Mouse (Mus musculus): Measurements from ENCODE around the gene 4921536K21Rik. TPM values are rescaled to one million over a fixed set of nuclear protein-coding genes. Genes with fewer than 3 reads are reported as not detected.

The 4921536K21Rik gene
- polyA plus RNA-seq, 1 experiment from 2014 or later: 0.72 TPM

DNA sequence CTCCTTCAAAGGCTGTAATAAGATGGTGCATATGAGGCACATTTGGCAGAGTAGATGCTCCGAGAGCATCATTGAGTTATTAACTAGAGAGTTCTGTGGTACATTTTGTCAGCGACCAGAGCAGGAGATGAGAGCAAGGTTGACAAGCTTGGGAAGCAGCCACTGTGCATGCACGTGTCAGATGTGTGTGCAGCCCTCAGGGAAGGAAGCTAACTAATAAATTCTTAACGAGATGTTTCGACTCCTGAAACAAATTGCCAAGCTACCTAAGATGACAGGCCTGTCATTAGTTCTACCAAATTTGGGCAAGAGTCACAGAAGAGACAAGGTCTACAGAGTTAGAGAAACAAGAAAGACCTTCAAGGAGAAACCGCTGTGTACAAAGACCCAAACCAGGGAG is 30.6 kb downstream of the 4921536K21Rik start:
- ATAC-seq (ENCODE audit: low FRiP score): peak; percentile 12; the same call in 1 of the 2 replicates
- Histone ChIP-seq H3K4me3 (peak overlapping the region; percentile 44), H3K9me3 (replicated peaks) (no peaks in the 10 kb centered on the region), H3K36me3 (no peaks in the 10 kb centered on the region), H3K9ac (peak overlapping the region; percentile 57; the same call in 1 of the 2 replicates), H3K4me1 (peaks cover 6% of the 10 kb centered on the region), H3K4me2 (replicated peaks) (peak overlapping the region; percentile 73), H3K27ac (no peak overlapping the region), H3K27me3 (peaks cover 20% of the 10 kb centered on the region)
- 41% methylated on average over 6 of the region's 6 CpGs for WGBS

DNA sequence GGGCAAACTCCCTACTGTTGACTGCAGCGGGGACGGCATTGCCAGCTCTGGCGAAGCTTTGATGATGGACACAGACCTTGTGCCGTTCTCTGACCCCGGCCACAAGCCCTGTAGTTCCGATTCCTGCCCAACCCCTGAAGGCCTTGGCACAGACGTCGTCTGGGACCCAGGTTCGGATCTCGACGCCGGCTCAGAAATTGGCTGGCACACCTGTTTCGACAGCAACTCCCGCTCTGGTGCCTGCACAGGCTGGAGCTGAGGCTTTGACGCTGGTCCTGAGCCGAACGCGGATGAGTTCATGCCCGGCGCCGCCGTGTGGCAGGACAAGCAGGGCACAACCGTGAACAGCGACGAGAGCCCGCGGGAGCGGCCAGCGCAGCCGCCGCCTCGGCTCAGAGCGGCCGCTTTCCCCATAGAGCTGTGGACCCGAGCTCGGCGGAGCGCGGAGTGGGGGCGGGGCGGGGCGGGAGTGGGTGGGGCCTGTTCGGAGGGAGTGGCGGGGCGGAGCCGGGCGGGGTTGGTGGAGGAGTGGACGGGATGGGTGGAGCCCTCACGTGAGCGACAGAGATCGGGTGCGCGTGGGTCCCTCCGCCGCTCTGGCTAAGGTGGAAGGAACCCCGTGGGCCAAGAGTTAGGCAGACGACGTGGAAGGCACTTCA is 31.3 kb downstream of the 4921536K21Rik start, which contains the start of gene Osbp2:
Gene Osbp2 (minus strand): TSS at position 450 of the 659 bp plus-strand sequence.
- peaks cover 20% of the 10 kb centered on the region for H3K27me3 ChIP-seq
- H3K9ac ChIP-seq: peak within 1 kb of the TSS; percentile 57
- 6% methylated on average over 51 of the region's 58 CpGs for WGBS
- H3K27ac ChIP-seq: no peak within 1 kb of the TSS
- peaks cover 6% of the 10 kb centered on the region for H3K4me1 ChIP-seq
- H3K9me3 ChIP-seq (replicated peaks): no peaks in the 10 kb centered on the region
- no peaks in the 10 kb centered on the region for H3K36me3 ChIP-seq
- peak within 1 kb of the TSS; percentile 44 for H3K4me3 ChIP-seq
- ATAC-seq (ENCODE audit: low FRiP score): peak; percentile 92
- H3K4me2 ChIP-seq (replicated peaks): peak within 1 kb of the TSS; percentile 73

GRCm38 (mm10) chr11:3862661-3863453 is 32.0 kb downstream of the 4921536K21Rik start:
- Histone ChIP-seq H3K4me2 (replicated peaks) (peak overlapping the region; percentile 73), H3K9me3 (replicated peaks) (no peaks in the 10 kb centered on the region), H3K4me1 (peaks cover 6% of the 10 kb centered on the region), H3K36me3 (no peaks in the 10 kb centered on the region), H3K27ac (no peak overlapping the region), H3K27me3 (peaks cover 23% of the 10 kb centered on the region), H3K4me3 (peak overlapping the region; percentile 44), H3K9ac (no peak overlapping the region)
- peak; percentile 4; the same call in 1 of the 2 replicates for ATAC-seq (ENCODE audit: low FRiP score)
- 73% methylated on average over 19 of the region's 19 CpGs for WGBS

- 83% methylated on average over 4 of the region's 4 CpGs for WGBS
- H3K4me3 ChIP-seq: no peak overlapping the region
- no peaks in the 10 kb centered on the region for H3K9me3 ChIP-seq (replicated peaks)
- no peaks in the 10 kb centered on the region for H3K36me3 ChIP-seq
- no peak overlapping the region for H3K4me2 ChIP-seq (replicated peaks)
- peaks cover 6% of the 10 kb centered on the region for H3K4me1 ChIP-seq
- peaks cover 22% of the 10 kb centered on the region for H3K27me3 ChIP-seq
- H3K27ac ChIP-seq: no peak overlapping the region
- no peak overlapping the region for H3K9ac ChIP-seq
- no peak for ATAC-seq (ENCODE audit: low FRiP score)
Measured at GRCm38 (mm10) chr11:3860361-3860760, 34.5 kb downstream of the 4921536K21Rik start.

DNA sequence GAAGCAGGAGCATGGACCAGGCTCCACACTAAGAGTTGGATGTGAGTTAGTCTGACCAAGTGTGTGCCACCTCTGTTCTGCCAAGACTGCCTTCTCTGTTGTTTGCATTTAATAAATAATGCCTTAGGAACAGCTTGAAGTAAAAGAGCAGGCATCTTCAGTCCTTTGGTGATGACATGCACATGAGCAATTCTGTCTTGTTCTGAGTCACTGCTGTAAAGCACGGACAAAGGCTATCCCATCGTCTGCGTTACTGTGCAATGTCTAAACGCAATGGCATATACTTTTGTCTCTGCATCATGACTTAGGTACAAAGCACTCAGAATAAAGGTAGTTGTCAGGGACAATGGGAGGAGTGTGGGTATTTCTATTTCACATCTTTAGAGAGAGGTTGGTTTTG is 35.1 kb downstream of the 4921536K21Rik start:
- Histone ChIP-seq H3K27ac (no peak overlapping the region), H3K36me3 (no peaks in the 10 kb centered on the region), H3K27me3 (peaks cover 21% of the 10 kb centered on the region), H3K4me3 (no peak overlapping the region), H3K4me1 (peaks cover 6% of the 10 kb centered on the region), H3K4me2 (replicated peaks) (no peak overlapping the region), H3K9me3 (replicated peaks) (no peaks in the 10 kb centered on the region), H3K9ac (no peak overlapping the region)
- 92% methylated on average over 4 of the region's 4 CpGs for WGBS
- no peak for ATAC-seq (ENCODE audit: low FRiP score)

GRCm38 (mm10) chr11:3857902-3858301 is 37.0 kb downstream of the 4921536K21Rik start:
- H3K4me1 ChIP-seq: no peaks in the 10 kb centered on the region
- no peaks in the 10 kb centered on the region for H3K36me3 ChIP-seq
- WGBS: 79% methylated on average over 5 of the region's 5 CpGs
- H3K27me3 ChIP-seq: peaks cover 14% of the 10 kb centered on the region
- ATAC-seq (ENCODE audit: low FRiP score): no peak
- H3K4me3 ChIP-seq: no peak overlapping the region
- no peak overlapping the region for H3K4me2 ChIP-seq (replicated peaks)
- no peak overlapping the region for H3K27ac ChIP-seq
- H3K9ac ChIP-seq: no peak overlapping the region
- no peaks in the 10 kb centered on the region for H3K9me3 ChIP-seq (replicated peaks)

DNA sequence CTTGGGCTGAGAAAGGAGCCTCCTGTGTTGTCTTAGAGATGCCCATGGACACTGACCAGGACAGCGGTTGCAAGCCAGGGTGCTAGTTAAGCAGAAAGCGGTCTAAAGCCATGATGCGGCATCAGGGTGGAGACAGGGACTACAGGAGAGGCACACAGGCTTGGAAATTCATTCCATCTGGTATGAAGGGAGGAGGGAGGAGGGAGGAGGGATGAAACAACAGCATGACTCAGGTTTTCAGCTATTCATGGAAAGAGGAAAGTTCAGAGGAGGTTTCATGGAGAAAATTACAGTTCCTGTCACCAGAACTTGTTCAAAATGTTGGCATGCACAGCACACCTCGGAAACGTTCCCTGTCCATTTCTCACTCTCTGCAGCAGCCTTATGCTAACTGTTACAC is 39.1 kb downstream of the 4921536K21Rik start:
- no peaks in the 10 kb centered on the region for H3K9me3 ChIP-seq (replicated peaks)
- no peak overlapping the region for H3K9ac ChIP-seq
- no peaks in the 10 kb centered on the region for H3K36me3 ChIP-seq
- WGBS: 87% methylated on average over 5 of the region's 5 CpGs
- H3K4me3 ChIP-seq: no peak overlapping the region
- H3K27ac ChIP-seq: no peak overlapping the region
- no peak for ATAC-seq (ENCODE audit: low FRiP score)
- H3K4me2 ChIP-seq (replicated peaks): no peak overlapping the region
- no peaks in the 10 kb centered on the region for H3K4me1 ChIP-seq
- H3K27me3 ChIP-seq: 0 out of 2 replicates have a peak, but pooled peaks cover 3% of the 10 kb centered on the region

GRCm38 (mm10) chr11:3854156-3854555 is 40.7 kb downstream of the 4921536K21Rik start:
- Histone ChIP-seq H3K9me3 (replicated peaks) (no peaks in the 10 kb centered on the region), H3K36me3 (no peaks in the 10 kb centered on the region), H3K4me3 (no peak overlapping the region), H3K9ac (no peak overlapping the region), H3K27me3 (0 out of 2 replicates have a peak, but pooled peaks cover 3% of the 10 kb centered on the region), H3K27ac (no peak overlapping the region), H3K4me1 (no peaks in the 10 kb centered on the region), H3K4me2 (replicated peaks) (no peak overlapping the region)
- 85% methylated on average over 3 of the region's 3 CpGs for whole genome bisulfite sequencing
- no peak for ATAC-seq (ENCODE audit: low FRiP score)

DNA sequence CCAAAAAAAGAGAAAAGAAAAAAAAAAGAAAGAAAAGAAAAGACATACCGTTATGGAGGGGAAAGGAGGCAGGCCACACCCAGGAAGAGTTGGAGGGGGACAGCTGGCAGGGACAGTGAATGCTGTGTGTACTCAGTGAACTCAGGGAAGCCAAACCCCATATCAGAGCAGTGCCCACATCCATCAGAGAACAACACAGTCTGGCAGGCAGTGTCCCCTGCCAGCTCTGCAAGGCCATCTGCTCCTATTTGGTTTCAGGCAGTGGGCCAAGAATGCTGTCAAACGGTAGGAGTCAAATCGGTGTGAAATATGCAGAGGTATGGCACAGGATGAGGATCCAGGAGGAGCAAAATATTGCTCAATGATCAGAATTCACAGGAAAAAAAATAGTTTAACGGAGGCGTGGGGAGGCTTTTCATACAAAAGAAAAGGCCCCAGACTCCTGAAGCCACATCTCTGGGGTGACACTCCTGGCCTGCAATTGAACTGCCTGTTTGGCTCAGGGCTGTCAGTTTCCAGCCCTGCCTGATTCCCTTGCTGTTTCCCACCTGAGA is 41.3 kb downstream of the 4921536K21Rik start:
- Histone ChIP-seq H3K36me3 (no peaks in the 10 kb centered on the region), H3K9ac (no peak overlapping the region), H3K27me3 (0 out of 2 replicates have a peak, but pooled peaks cover 3% of the 10 kb centered on the region), H3K4me3 (no peak overlapping the region), H3K4me1 (no peaks in the 10 kb centered on the region), H3K4me2 (replicated peaks) (no peak overlapping the region), H3K9me3 (replicated peaks) (no peaks in the 10 kb centered on the region), H3K27ac (no peak overlapping the region)
- peak; percentile 67; the same call in 1 of the 2 replicates for ATAC-seq (ENCODE audit: low FRiP score)
- 49% methylated on average over 5 of the region's 5 CpGs for WGBS

GRCm38 (mm10) chr11:3853031-3853430 is 41.9 kb downstream of the 4921536K21Rik start:
- Histone ChIP-seq H3K36me3 (no peaks in the 10 kb centered on the region), H3K4me1 (no peaks in the 10 kb centered on the region), H3K27ac (no peak overlapping the region), H3K27me3 (0 out of 2 replicates have a peak, but pooled peaks cover 2% of the 10 kb centered on the region), H3K4me2 (replicated peaks) (no peak overlapping the region), H3K9ac (no peak overlapping the region), H3K9me3 (replicated peaks) (no peaks in the 10 kb centered on the region), H3K4me3 (no peak overlapping the region)
- ATAC-seq (ENCODE audit: low FRiP score): no peak
- 93% methylated on average over 10 of the region's 10 CpGs for WGBS

DNA sequence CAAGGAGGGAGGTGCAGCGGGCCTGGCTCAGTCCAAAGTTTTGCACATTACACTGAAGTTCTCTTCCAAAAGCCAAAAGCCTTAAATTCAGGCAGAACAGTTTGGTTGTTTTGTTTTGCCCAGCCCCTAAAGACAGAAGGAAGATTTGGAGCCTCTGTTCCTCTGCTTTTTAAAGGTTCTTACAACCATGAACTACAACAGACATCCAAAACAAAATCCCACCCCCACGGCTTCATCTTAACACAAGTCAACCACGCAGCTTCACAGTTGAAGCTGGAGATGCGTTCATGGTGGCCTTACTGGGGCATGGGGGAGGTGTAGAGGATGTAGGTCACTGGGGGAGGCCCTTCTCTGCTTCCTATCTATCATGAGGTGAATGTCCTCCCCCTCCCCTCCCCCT is 43.0 kb downstream of the 4921536K21Rik start:
- no peak overlapping the region for H3K9ac ChIP-seq
- no peak for ATAC-seq (ENCODE audit: low FRiP score)
- 73% methylated on average over 4 of the region's 4 CpGs for WGBS
- no peaks in the 10 kb centered on the region for H3K36me3 ChIP-seq
- H3K4me3 ChIP-seq: no peak overlapping the region
- H3K27me3 ChIP-seq: no peaks in the 10 kb centered on the region
- H3K4me2 ChIP-seq (replicated peaks): no peak overlapping the region
- H3K27ac ChIP-seq: no peak overlapping the region
- H3K9me3 ChIP-seq (replicated peaks): no peaks in the 10 kb centered on the region
- H3K4me1 ChIP-seq: no peaks in the 10 kb centered on the region

GRCm38 (mm10) chr11:3850746-3851277 is 44.1 kb downstream of the 4921536K21Rik start:
- Histone ChIP-seq H3K9ac (no peak overlapping the region), H3K4me3 (no peak overlapping the region), H3K9me3 (replicated peaks) (no peaks in the 10 kb centered on the region), H3K27me3 (no peaks in the 10 kb centered on the region), H3K4me1 (no peaks in the 10 kb centered on the region), H3K36me3 (no peaks in the 10 kb centered on the region), H3K27ac (no peak overlapping the region), H3K4me2 (replicated peaks) (no peak overlapping the region)
- ATAC-seq (ENCODE audit: low FRiP score): no peak
- WGBS: 71% methylated on average over 5 of the region's 5 CpGs
